Mouse (Mus musculus): ENCODE results near the gene Pole4.

The Pole4 gene

GRCm38 (mm10) chr6:82705221-82705620 lies at the start of gene Pole4:
Gene Pole4 (minus strand): TSS chr6:82705365.
- DNase-seq (ENCODE audit: low spot score in 2 of 2): no peak

DNA sequence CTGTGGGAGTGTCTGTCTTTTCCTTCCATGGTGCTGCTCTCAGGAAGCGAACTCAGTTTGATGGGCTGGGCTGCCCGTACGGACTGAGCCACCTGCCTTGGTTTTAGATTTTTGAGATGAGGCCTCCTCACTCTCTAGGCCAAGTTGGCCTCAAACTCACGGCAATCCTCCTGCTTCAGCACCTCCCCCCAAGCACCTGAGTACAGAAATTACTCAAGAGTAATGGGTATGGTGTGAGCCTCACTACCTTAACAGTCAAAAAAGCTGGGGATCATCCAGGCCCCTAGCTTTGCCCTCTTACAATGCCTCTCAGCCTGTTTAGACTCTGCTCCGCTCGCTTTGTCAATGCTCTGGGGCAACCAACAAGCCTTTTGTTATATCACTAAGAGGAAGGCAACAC lies 49.6 kb upstream of the Pole4 start:
- DNase-seq (ENCODE audit: low spot score in 2 of 2): no peak

DNA sequence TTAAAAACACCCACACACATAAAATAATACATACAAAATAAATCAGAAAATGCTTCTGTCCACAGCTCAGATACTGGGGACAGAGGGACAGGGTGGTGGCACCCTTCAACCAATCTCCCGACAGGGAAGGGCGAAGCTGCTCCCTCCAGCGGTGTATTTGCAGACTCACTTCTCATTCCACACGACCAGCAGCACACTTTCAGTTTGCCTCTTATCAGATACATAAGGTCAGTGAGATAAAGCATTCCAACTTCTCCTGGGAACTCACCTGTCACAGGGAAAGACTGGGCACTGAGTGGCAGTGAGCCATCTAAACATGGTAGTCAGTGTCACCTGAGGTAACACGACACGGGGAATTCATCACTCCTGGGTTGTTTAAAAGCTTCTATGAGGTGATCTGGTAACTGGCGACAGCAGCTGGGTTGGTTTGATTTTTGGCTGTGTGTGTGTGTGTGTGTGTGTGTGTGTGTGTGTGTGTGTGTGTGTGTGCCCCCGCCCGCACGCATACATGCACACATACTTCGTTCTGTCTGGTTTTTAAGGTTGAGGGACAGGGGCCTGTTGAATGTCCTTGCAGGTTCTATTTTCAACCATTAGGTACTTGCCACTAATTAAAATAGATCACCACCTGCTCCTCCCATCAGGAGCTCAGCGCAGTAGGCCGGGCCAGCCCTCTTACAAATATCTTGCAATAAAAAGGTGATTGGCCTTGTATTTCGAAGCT lies 48.6 kb upstream of the Pole4 start:
- no peak for DNase-seq (ENCODE audit: low spot score in 2 of 2)

DNA sequence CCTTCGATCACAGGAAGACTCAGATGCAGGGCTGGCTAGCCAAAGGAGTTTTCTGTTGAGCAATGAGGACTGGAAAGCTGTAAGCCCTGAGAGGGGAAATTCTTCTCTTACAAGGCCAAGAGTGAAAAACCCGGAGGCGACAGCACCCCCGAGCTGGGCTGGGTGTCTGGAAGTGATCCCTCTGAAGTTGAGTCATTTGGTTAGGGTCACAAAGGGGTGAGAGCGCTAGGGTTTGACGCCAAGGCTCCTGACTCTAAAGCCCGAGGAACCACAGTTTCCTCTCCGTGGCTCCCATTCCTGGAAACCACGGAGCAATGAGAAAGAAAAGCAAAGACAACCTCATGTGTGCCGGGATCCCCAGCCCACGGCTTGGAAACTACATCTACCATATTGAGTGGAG lies 47.9 kb upstream of the Pole4 start:
- DNase-seq (ENCODE audit: low spot score in 2 of 2): no peak

- no peak for DNase-seq (ENCODE audit: low spot score in 2 of 2)
Observed at GRCm38 (mm10) chr6:82751791-82752190, 46.6 kb upstream of the Pole4 start.

GRCm38 (mm10) chr6:82751031-82751430 lies 45.9 kb upstream of the Pole4 start:
- no peak for DNase-seq (ENCODE audit: low spot score in 2 of 2)

- DNase-seq (ENCODE audit: low spot score in 2 of 2): no peak
Observed at GRCm38 (mm10) chr6:82750063-82750462, 44.9 kb upstream of the Pole4 start.

- DNase-seq (ENCODE audit: low spot score in 2 of 2): no peak
Observed at GRCm38 (mm10) chr6:82748106-82748672, 43.0 kb upstream of the Pole4 start.

DNA sequence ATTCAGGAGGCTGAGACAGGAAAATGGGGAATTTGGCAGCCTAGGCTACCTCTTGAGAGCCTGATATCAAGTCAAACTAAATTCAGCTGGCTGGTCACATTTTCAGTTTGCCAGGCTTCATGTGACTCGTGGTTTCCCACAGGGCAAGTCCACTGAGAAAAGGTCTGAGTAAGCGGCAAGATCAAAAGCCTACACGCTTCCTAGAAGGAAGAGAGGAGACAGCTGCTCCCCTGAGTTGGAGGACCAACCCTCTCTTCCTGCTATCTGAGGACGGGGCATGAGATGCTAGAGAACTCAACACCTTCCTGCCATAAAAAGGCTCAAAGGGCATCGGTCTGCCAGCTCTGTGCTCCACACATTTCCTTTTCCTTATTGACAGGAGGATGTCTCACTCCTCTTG lies 41.9 kb upstream of the Pole4 start:
- DNase-seq (ENCODE audit: low spot score in 2 of 2): no peak

DNA sequence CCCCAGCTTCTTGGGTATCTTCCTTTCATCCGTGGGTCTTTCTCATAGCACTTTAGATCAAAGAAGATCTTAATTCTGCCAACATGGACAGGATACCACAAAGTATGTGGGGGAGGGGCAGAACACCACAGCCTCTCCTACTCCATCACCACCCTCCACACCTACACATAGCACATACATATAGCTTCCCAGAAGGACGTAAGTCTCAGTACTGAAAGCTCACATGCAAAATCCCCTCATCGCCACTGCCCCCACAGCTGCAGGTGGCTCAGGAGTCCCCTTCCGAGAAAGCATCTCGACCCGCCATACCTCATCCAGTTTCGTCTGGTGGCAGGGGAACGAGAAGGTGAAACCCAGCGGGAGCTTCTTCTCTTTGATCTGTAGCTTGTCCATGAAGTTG lies 39.4 kb upstream of the Pole4 start:
- no peak for DNase-seq (ENCODE audit: low spot score in 2 of 2)

DNA sequence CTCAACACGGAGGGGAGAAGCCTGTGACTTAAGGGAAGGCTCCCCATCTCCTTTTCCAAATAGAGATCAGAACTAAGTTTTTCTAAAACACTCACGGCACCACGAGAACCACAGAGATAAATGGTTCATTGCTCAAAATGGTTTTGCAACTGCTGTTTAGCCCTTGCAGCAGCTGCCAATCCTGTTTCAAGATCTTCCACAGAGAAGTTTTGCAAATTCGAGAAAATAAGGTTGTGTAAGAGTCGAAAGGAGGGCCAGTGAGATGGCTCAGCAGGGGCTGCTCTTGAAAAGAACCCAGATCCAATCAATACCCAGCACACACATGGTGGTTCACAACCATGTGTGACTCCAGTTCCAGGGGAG lies 36.3 kb upstream of the Pole4 start:
- DNase-seq (ENCODE audit: low spot score in 2 of 2): no peak

DNA sequence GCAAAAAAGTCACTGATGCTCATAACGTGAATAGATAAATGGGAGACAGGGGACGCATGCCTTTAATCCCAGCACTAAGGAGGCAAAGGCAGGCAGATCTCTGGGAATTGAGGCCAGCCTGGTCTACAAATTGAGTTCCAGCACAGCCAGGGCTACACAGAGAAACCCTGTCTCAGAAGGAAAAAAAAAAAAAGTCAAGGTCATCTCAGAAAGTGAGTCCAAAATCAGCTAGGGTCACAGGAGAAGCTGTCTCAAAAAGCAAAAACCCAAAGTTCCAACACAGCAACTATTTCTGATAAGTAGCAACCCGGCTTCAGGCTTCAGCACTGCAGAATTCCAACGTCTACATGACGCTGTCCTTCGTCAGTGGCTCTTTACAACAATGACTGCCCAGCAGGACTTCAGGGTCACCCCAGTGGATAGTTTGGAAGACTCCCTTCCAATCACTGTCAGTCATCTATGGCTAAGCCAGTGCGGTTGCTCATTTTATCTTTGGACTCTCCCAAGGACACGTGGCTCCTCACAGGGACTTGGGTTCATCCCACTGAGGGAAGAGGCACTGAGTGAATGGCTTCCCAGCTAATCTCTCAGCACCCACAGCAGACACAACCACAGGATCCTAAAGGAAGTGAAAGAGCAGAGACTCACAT lies 35.8 kb upstream of the Pole4 start:
- DNase-seq (ENCODE audit: low spot score in 2 of 2): no peak

GRCm38 (mm10) chr6:82740269-82740668 lies 35.1 kb upstream of the Pole4 start:
- peak; percentile 14 to 51 for DNase-seq (ENCODE audit: low spot score in 2 of 2)

DNA sequence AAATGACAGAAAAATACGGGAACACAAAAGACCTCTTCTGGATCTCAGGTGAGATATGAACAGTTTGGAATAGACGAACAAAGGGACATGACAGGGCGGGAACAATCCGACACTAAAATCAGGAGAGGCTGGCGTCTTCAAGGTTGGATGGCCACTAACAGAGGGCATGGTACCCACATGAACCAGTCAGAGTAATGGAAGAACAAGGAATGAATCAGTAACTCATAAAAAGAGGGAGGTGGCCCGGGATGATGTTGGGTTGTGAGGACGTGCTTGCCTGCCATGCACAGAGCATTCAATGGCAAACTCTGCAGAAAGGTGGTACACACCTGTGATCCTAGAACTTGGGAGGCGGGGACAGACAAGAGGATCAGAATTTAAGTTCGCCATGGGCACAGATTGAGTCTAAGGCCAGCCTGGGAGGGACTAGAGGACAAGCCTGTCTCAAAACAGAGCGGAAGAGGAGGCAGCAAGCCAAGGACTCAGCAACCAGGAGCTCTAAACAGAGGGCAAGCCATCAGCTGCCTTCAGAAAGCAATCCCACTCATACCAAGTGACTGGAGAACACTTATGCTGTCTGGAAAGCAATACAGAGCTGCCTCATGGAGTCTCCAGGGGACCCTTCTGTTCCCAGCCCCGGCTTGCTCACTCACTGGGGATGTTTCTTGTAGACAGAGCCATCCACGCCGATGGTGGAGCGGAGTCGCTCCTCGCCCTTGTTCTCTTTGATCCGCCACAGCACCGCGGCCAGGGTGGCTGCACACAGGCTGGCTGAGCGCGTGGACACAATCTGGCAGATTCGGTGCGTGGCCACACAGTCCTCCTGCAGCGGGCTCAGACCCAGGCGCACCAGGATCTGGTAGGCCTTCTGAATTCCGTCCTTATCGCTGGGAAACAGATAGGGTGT lies 32.7 kb upstream of the Pole4 start:
- DNase-seq (ENCODE audit: low spot score in 2 of 2): no peak

DNA sequence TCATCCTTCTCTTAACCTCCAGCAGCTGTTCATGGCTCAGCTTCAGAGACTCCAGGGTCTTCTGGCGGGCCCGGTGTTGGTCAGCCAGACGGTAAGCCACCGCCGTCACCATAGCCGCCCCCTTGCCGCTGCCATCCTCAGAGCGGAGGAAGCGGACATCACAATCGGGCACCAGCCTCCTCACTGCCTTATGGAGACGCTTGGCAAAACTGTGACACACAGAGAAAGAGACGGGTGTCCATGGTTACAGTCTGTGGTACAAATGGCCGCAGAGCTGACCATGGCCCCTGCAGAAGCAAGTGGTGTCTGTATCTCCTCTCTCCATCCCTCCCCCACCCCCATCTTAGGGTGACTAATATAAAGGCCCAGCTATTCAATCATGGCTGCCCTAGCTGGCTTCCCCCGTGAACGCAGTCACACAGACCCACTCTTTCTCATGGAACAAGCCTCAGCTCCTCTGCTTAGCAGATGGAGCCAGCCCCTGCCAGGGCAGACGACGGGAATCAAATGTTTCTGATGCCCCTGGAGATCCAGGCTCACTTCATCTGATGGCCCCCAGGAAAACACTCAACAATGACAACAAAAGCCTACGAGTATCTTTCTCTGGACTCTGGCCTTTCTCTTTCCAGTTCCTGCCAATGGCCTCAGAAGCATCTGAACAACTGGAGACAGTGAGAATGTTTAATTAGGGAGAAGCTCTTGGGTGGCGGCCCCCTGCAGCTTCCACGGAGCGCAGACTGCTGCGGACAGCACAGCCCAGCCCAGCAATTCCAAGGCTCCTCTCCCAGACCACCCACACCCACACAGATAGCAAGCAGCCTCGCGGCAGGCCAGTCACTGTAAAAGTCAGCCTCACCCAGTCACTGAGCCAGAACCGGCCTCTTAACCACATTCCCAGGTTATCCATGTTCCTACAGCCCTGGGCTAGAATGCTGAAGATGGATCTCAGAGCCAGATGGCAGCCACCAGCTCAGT lies 31.7 kb upstream of the Pole4 start:
- no peak for DNase-seq (ENCODE audit: low spot score in 2 of 2)

DNA sequence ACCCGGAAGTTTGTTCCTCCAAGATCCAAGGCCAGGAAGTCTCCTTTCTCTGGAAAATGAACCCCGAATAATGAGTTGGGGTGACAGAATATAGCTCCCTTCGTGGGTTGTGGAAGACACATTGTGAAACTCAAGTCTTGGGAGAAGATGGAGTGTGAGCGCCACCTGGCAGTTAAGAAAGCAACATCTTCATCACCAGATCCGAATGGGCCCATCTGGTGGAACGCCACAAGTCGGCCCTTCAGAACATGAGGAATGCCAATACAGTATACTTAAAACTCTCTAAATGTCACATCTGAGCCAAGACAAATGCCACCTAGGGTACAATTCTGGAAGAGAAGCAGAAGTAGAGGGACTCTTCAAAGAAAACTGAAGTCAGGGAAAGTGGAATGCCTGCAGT lies 30.2 kb upstream of the Pole4 start:
- no peak for DNase-seq (ENCODE audit: low spot score in 2 of 2)

GRCm38 (mm10) chr6:82728635-82729034 lies 23.5 kb upstream of the Pole4 start:
- DNase-seq (ENCODE audit: low spot score in 2 of 2): no peak

DNA sequence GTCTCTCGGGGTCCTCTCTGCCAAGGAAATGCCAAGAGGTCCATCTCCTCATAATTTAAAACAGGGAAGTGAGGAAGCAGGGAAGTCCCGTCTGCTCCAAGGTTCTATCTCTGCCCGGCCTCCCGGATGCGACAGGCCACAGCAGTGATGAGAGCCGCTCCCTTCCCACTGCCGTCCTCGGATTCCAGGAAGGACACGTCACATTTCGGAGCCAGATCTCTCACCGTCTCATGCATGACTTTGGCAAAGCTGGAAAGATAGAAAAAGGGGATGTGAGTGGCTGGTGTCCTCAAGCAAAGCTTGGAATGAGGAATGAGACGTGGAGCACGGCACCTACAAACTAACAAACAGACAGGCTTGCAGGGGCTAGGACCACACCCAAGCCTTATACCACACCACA lies 22.0 kb upstream of the Pole4 start:
- no peak for DNase-seq (ENCODE audit: low spot score in 2 of 2)

DNA sequence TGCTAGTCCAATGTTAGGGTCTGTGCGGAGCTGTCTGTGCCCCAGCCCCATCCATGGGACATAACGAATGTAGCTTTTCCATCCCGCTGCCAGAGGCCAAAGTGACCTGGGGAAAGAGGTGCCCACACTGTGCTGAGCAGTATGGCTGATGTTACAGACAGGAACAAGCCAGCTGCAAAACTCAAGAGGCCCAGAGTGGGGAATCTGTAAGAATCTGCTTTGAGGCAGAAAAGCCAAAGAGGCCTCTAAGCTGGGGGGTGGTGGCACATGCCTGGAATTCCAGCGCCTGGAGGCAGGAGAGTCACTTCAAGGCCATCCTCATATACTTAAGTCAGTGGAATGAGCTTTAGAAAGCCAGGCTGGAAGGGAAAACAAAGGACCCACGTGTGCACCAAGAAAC lies 18.2 kb upstream of the Pole4 start:
- no peak for DNase-seq (ENCODE audit: low spot score in 2 of 2)

GRCm38 (mm10) chr6:82716126-82716525 lies 11.0 kb upstream of the Pole4 start:
- no peak for DNase-seq (ENCODE audit: low spot score in 2 of 2)

DNA sequence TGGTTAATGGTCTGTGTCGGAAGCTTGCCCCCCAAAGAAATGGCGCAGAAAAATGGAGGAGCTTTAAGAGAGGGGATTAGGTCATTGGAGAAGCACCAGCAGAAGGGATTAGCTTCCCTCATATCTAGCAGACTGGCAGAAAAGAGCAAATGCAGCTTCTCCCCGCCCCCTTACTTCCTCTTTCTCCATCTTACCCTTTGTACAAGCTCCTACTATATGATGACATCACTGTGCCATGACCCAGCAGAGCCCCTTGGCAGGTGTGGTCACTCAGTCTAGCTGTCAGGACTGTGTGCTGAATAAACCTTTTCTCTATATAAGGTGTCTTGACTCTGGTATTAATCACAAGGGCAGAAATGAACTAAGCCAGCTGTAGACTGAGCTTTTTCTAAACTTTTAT lies 10.5 kb upstream of the Pole4 start:
- no peak for DNase-seq (ENCODE audit: low spot score in 2 of 2)

Measured in frontal cortex, postnatal 25 days (tissue).